Mouse (Mus musculus): ENCODE results near the gene Ptk7.

DNA sequence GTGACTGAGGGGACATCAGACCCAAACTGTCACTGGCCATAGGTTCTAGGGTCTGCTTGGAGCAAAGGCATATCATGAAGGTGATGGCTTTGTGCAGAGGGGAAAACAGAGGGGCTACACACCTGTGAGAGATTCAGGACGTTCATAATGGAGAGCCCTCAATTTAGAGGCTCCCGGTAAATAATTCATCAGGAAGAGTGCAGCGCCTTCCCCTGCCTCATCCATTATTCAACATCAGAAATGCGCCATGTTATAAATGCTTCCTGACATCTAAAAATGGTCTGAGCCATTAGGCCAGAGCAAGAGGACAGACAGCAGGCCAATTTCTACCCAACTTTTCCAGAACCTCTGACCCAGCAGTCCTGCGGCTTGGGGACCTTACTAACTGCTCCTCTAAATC lies 24.2 kb downstream of the Ptk7 start:
- no peak for TF ChIP-seq TAL1 (IDR thresholded peaks at IDR 0.05; ENCODE audit: low read length)
- TF ChIP-seq GATA1 (IDR thresholded peaks at IDR 0.05; ENCODE audit: low read length) = no peak

Data from erythroblast, embryonic 14.5 days (primary cell).